Mouse (Mus musculus) midbrain, embryonic 16.5 days (tissue): ENCODE data around the gene Gm45234. TPM values are rescaled to one million over a fixed set of nuclear protein-coding genes. Genes with fewer than 3 reads are reported as not detected.

Experiments
- ATAC-seq: fragments of 200-750 bp; cut with Nextera tagmentation; 2 replicates; pipeline ENCODE4 v1.8.0; 2017; ENCODE audit warnings: moderate TSS enrichment
- H3K27ac ChIP-seq: fragments of 300-500 bp; sonication (generic); 2 replicates; pipeline ENCODE4 v1.5.1; 2014; ENCODE audit warnings: mild to moderate bottlenecking, low read length, mixed read lengths
- H3K27me3 ChIP-seq: fragments of 300-500 bp; sonication (generic); 2 replicates; pipeline ENCODE4 v1.6.1; 2014; ENCODE audit warnings: low read depth, low read length, mixed read lengths; ENCODE audit not compliant: control insufficient read depth, insufficient read depth
- H3K36me3 ChIP-seq: fragments of 300-500 bp; sonication (generic); 2 replicates; pipeline ENCODE4 v1.6.1; 2014; ENCODE audit warnings: mild to moderate bottlenecking, low read length, moderate library complexity, mixed read lengths; ENCODE audit not compliant: control insufficient read depth, insufficient read depth
- H3K4me1 ChIP-seq: fragments of 300-500 bp; sonication (generic); 2 replicates; pipeline ENCODE4 v1.6.1; 2014; ENCODE audit warnings: mild to moderate bottlenecking, low read length, mixed read lengths; ENCODE audit not compliant: control insufficient read depth, insufficient read depth
- H3K4me2 ChIP-seq: fragments of 300-500 bp; sonication (generic); 2 replicates; pipeline ENCODE4 v1.6.1; 2014; ENCODE audit warnings: mild to moderate bottlenecking, low read length, mixed read lengths
- H3K4me3 ChIP-seq: fragments of 300-500 bp; sonication (generic); 2 replicates; pipeline ENCODE4 v1.5.1; 2014; ENCODE audit warnings: low read depth, mild to moderate bottlenecking, low read length, moderate library complexity, mixed read lengths
- H3K9ac ChIP-seq: fragments of 300-500 bp; sonication (generic); 2 replicates; pipeline ENCODE4 v1.6.1; 2014; ENCODE audit warnings: low read depth, low read length, mixed read lengths
- H3K9me3 ChIP-seq: fragments of 300-500 bp; sonication (generic); replicated peaks from 2 replicates; pipeline ENCODE4 v1.6.1; 2014; ENCODE audit warnings: mild to moderate bottlenecking, low read length, mixed read lengths; ENCODE audit not compliant: control insufficient read depth, poor library complexity, severe bottlenecking
- WGBS: fragments of 180-500 bp; shearing (Covaris S2); extraction: QIAGEN DNeasy Blood & Tissue Kit; methylation state at CpG from one replicate; pipeline ENCODE4 v1.1.7; 2014; 5-methylcytosine and 5-hydroxymethylcytosine counted together
- polyA plus RNA-seq: library from polyadenylated mRNA; unstranded; fragments of >200 nt; fragmentation: Nextera tagmentation; extraction: Ambion mirVana; gene quantifications from 2 replicates; pipeline ENCODE4 v1.2.1, GENCODE M21; 2015

Gene Gm45234
- polyA plus RNA-seq, 1 experiment from 2014 or later, result not detected

GRCm38 (mm10) chr6:124789519-124789918, 33.7 kb upstream of the Gm45234 start:
- Histone ChIP-seq H3K9ac (no peak overlapping the region), H3K4me2 (no peak overlapping the region), H3K4me1 (no peaks in the 10 kb centered on the region), H3K27me3 (no peaks in the 10 kb centered on the region), H3K4me3 (no peak overlapping the region), H3K36me3 (no peaks in the 10 kb centered on the region), H3K9me3 (no peaks in the 10 kb centered on the region), H3K27ac (peak overlapping the region; percentile 26; the same call in 1 of the 2 replicates)
- no peak for ATAC-seq
- 73% methylated on average over 4 of the region's 4 CpGs for WGBS

- Histone ChIP-seq H3K9ac (no peak overlapping the region), H3K36me3 (no peaks in the 10 kb centered on the region), H3K9me3 (no peaks in the 10 kb centered on the region), H3K4me2 (no peak overlapping the region), H3K27me3 (no peaks in the 10 kb centered on the region), H3K27ac (no peak overlapping the region), H3K4me1 (no peaks in the 10 kb centered on the region), H3K4me3 (no peak overlapping the region)
- no peak for ATAC-seq
- 83% methylated on average over 10 of the region's 10 CpGs for WGBS
Observed at GRCm38 (mm10) chr6:124787722-124788121, 31.9 kb upstream of the Gm45234 start.

GRCm38 (mm10) chr6:124786756-124787420, 31.1 kb upstream of the Gm45234 start:
- H3K4me1 ChIP-seq, result no peaks in the 10 kb centered on the region
- no peak overlapping the region for H3K27ac ChIP-seq
- no peak overlapping the region for H3K4me2 ChIP-seq
- no peak overlapping the region for H3K9ac ChIP-seq
- no peak for ATAC-seq
- 52% methylated on average over 8 of the region's 8 CpGs for WGBS
- H3K9me3 ChIP-seq, result no peaks in the 10 kb centered on the region
- H3K27me3 ChIP-seq, result no peaks in the 10 kb centered on the region
- no peaks in the 10 kb centered on the region for H3K36me3 ChIP-seq
- H3K4me3 ChIP-seq, result no peak overlapping the region

- Histone ChIP-seq H3K4me1 (peaks cover 9% of the 10 kb centered on the region), H3K36me3 (no peaks in the 10 kb centered on the region), H3K4me2 (no peak overlapping the region), H3K9me3 (no peaks in the 10 kb centered on the region), H3K9ac (no peak overlapping the region), H3K27ac (no peak overlapping the region), H3K4me3 (no peak overlapping the region), H3K27me3 (no peaks in the 10 kb centered on the region)
- no peak for ATAC-seq
- 25% methylated on average over 6 of the region's 6 CpGs for WGBS
Observed at GRCm38 (mm10) chr6:124782436-124782835, 26.6 kb upstream of the Gm45234 start.

GRCm38 (mm10) chr6:124780917-124781316, 25.1 kb upstream of the Gm45234 start:
- Histone ChIP-seq H3K36me3 (no peaks in the 10 kb centered on the region), H3K4me1 (peaks cover 9% of the 10 kb centered on the region), H3K9me3 (no peaks in the 10 kb centered on the region), H3K27ac (no peak overlapping the region), H3K9ac (no peak overlapping the region), H3K4me2 (no peak overlapping the region), H3K4me3 (no peak overlapping the region), H3K27me3 (no peaks in the 10 kb centered on the region)
- 86% methylated on average over 7 of the region's 7 CpGs for WGBS
- no peak for ATAC-seq

GRCm38 (mm10) chr6:124779984-124780416, 24.2 kb upstream of the Gm45234 start:
- no peaks in the 10 kb centered on the region for H3K9me3 ChIP-seq
- no peak overlapping the region for H3K27ac ChIP-seq
- H3K4me2 ChIP-seq, result peak overlapping the region; percentile 64
- peaks cover 9% of the 10 kb centered on the region for H3K4me1 ChIP-seq
- peak overlapping the region; percentile 34 for H3K4me3 ChIP-seq
- H3K36me3 ChIP-seq, result no peaks in the 10 kb centered on the region
- H3K27me3 ChIP-seq, result no peaks in the 10 kb centered on the region
- peak; percentile 33; the same call in 1 of the 2 replicates for ATAC-seq
- 3% methylated on average over 10 of the region's 10 CpGs for WGBS
- no peak overlapping the region for H3K9ac ChIP-seq

GRCm38 (mm10) chr6:124779222-124779983, 23.6 kb upstream of the Gm45234 start, which contains the start of gene Lrrc23:
Gene Lrrc23, minus strand, starts transcription at chr6:124779727.
- Histone ChIP-seq H3K4me3 (peak within 1 kb of the TSS; percentile 34), H3K27me3 (no peaks in the 10 kb centered on the region), H3K9me3 (no peaks in the 10 kb centered on the region), H3K27ac (no peak within 1 kb of the TSS), H3K9ac (0 out of 2 replicates have a peak within 1 kb of the TSS, but pooled peaks have one; percentile 5), H3K36me3 (no peaks in the 10 kb centered on the region), H3K4me2 (peak within 1 kb of the TSS; percentile 64), H3K4me1 (peaks cover 9% of the 10 kb centered on the region)
- peak; percentile 69 for ATAC-seq
- 2% methylated on average over 23 of the region's 23 CpGs for WGBS

GRCm38 (mm10) chr6:124770511-124770910, 14.7 kb upstream of the Gm45234 start:
- peak overlapping the region; percentile 84; the same call in 1 of the 2 replicates for H3K9ac ChIP-seq
- no peak overlapping the region for H3K4me2 ChIP-seq
- no peak for ATAC-seq
- H3K4me3 ChIP-seq, result no peak overlapping the region
- H3K27me3 ChIP-seq, result no peaks in the 10 kb centered on the region
- 88% methylated on average over 15 of the region's 15 CpGs for WGBS
- peaks cover 18% of the 10 kb centered on the region for H3K4me1 ChIP-seq
- H3K36me3 ChIP-seq, result no peaks in the 10 kb centered on the region
- H3K27ac ChIP-seq, result no peak overlapping the region
- H3K9me3 ChIP-seq, result no peaks in the 10 kb centered on the region

- Histone ChIP-seq H3K4me2 (peak overlapping the region; percentile 77), H3K9ac (peak overlapping the region; percentile 84), H3K36me3 (no peaks in the 10 kb centered on the region), H3K4me3 (peak overlapping the region; percentile 68), H3K27ac (peak overlapping the region; percentile 77; the same call in 1 of the 2 replicates), H3K4me1 (peaks cover 18% of the 10 kb centered on the region), H3K9me3 (no peaks in the 10 kb centered on the region), H3K27me3 (no peaks in the 10 kb centered on the region)
- no peak; the same call in 1 of the 2 replicates for ATAC-seq
- 63% methylated on average over 7 of the region's 7 CpGs for WGBS
Observed at GRCm38 (mm10) chr6:124770013-124770412, 14.2 kb upstream of the Gm45234 start.
